Mouse (Mus musculus): ENCODE results near the gene Thra. TPM values are rescaled to one million over a fixed set of nuclear protein-coding genes. Genes with fewer than 3 reads are reported as not detected.

Thra gene
- polyA plus RNA-seq, 1 experiment from 2014 or later = 59.8 TPM

DNA sequence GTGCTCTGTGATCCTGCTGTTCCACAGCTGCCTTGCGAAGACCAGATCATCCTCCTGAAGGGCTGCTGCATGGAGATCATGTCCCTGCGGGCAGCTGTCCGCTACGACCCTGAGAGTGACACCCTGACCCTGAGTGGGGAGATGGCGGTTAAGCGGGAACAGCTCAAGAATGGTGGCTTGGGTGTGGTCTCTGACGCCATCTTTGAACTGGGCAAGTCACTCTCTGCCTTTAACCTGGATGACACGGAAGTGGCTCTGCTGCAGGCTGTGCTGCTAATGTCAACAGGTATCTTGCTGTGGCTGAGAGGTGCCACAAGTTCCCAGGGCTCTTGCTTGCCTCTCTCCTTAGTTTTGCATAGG is 23.0 kb downstream of the Thra start:
- no peaks in the 10 kb centered on the region for H3K27me3 ChIP-seq
- H3K9me3 ChIP-seq = no peaks in the 10 kb centered on the region
- no peak overlapping the region for H3K9ac ChIP-seq
- peaks cover 35% of the 10 kb centered on the region for H3K4me1 ChIP-seq
- peaks cover 56% of the 10 kb centered on the region for H3K36me3 ChIP-seq (replicated peaks)
- no peak overlapping the region for H3K4me3 ChIP-seq (replicated peaks)
- no peak overlapping the region for H3K27ac ChIP-seq
- 89% methylated on average over 8 of the region's 8 CpGs for WGBS
- H3K4me2 ChIP-seq = no peak overlapping the region
- ATAC-seq (ENCODE audit: low FRiP score) = no peak

GRCm38 (mm10) chr11:98764091-98764490 is 23.7 kb downstream of the Thra start:
- Histone ChIP-seq H3K27ac (no peak overlapping the region), H3K9me3 (no peaks in the 10 kb centered on the region), H3K4me1 (peaks cover 41% of the 10 kb centered on the region), H3K36me3 (replicated peaks) (peaks cover 54% of the 10 kb centered on the region), H3K4me3 (replicated peaks) (no peak overlapping the region), H3K4me2 (no peak overlapping the region), H3K9ac (no peak overlapping the region), H3K27me3 (no peaks in the 10 kb centered on the region)
- no peak for ATAC-seq (ENCODE audit: low FRiP score)
- 85% methylated on average over 18 of the region's 18 CpGs for WGBS

DNA sequence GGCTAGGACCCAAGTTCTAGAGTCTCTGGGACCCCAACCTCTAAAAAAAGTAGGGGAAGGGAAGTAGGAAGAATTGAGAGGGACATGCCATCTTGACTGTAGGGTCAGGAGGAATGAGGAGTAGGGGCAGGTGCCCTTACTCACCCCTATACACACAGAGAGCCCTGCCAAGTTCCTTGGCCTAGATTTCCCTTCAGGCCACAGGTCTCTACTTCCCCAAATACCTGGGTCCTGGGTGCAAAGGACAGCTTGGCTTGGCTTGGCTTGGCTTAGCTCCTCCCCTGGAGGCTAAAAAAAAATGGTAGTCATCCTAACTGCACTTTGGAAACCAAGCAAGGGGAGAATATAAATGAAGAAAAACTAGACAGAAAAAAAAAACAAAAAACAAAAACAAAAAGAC is 24.3 kb downstream of the Thra start:
- no peak overlapping the region for H3K27ac ChIP-seq
- no peak for ATAC-seq (ENCODE audit: low FRiP score)
- peaks cover 41% of the 10 kb centered on the region for H3K4me1 ChIP-seq
- H3K4me2 ChIP-seq = no peak overlapping the region
- H3K9me3 ChIP-seq = no peaks in the 10 kb centered on the region
- no peak overlapping the region for H3K9ac ChIP-seq
- no peak overlapping the region for H3K4me3 ChIP-seq (replicated peaks)
- peaks cover 56% of the 10 kb centered on the region for H3K36me3 ChIP-seq (replicated peaks)
- no peaks in the 10 kb centered on the region for H3K27me3 ChIP-seq

DNA sequence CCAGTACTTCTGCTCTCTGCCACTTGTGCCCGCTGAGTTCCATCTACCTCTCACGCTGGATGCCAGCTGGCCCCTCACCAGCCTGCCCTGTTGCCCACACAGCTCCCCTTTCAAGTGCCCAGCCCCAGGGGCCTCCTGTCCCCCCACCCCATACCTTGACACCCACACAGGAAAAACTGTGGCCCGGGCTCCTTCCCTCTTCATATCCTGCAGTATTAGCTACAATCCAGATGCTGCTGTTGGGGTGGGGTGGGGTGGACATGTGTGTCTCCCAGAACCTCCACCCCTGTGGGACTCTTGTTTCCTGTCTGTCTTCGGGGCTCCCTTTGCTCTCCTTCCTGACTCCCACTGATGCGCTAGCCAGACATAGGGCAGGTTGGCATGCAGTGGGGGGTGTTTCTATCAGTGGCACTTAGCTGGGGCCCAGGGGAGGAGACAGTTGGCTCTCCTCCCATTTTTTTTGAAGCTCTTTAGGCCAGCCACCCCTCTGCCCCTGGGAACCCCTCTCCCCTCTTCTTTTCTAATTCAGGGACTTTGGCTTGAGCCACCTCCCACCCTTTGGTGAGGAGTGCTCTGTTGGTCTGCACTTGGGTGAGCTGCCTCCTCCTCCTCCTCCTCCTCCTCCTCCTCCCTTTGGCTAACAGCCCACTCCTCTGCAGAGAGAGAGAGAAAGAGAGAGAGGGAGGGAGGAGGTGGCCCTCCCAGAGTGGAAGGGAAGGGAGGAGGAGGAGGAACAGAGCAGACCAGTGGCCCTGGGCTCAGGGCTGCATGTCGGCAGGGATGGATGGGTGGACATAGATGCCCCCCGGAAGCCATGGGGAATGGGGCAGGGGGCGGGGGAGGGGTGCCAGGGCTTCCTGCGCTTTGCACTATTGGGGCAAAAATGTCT is 25.2 kb downstream of the Thra start:
- 48% methylated on average over 9 of the region's 9 CpGs for WGBS

DNA sequence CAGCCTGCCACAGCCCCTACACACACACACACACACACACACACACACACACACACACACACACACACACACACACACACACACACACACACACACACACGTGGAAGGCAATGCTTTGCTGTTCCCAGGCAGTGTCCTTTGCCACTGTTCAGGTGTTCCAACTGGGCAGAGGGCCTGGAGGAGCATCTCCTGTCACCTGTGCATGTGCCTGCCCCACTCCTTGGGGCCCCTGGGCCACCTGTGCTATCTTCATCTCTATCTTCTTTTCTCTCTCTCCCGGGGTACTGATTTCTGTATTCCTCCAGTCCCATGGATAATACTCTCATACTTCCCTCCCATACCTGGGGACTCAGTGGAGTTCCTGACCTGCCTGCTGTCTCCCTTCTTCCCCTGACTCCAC is 25.9 kb downstream of the Thra start:
- Histone ChIP-seq H3K4me2 (no peak overlapping the region), H3K36me3 (replicated peaks) (peaks cover 62% of the 10 kb centered on the region), H3K9ac (peak overlapping the region; percentile 45; the same call in 1 of the 2 replicates), H3K27ac (peak overlapping the region; percentile 57), H3K9me3 (no peaks in the 10 kb centered on the region), H3K4me1 (peaks cover 41% of the 10 kb centered on the region), H3K4me3 (replicated peaks) (no peak overlapping the region), H3K27me3 (no peaks in the 10 kb centered on the region)
- no peak; the same call in 1 of the 2 replicates for ATAC-seq (ENCODE audit: low FRiP score)
- WGBS = 70% methylated on average over 1 of the region's 2 CpGs

More for the DNA sequence above, 25.2 kb downstream of the Thra start:
- Histone ChIP-seq H3K4me3 (replicated peaks) (no peak overlapping the region), H3K36me3 (replicated peaks) (peaks cover 60% of the 10 kb centered on the region), H3K27ac (peak overlapping the region; percentile 57), H3K4me2 (no peak overlapping the region; the same call in 1 of the 2 replicates), H3K9ac (peak overlapping the region; percentile 45), H3K9me3 (no peaks in the 10 kb centered on the region), H3K4me1 (peaks cover 41% of the 10 kb centered on the region), H3K27me3 (no peaks in the 10 kb centered on the region)
- no peak for ATAC-seq (ENCODE audit: low FRiP score)

DNA sequence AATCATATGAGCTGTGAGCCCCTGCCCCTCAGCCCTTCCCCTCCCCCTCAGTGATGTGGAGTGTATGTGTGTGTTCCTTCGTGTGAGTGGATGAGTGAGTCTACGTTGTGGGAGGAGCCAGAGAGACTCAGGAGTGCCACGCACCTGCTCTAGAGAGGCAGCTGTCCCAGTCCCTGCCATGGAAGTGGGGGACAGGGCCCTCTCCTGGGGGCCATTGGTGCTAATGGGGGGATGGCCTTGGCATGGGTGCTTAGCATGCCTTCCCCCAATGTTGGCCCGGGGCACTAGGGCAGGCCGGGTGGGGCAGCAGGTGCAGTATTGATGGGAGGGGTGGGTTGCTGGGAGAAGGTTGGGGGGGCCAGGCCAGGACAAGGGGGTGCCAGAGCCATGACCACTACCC is 26.4 kb downstream of the Thra start:
- Histone ChIP-seq H3K4me2 (peak overlapping the region; percentile 47), H3K4me1 (peaks cover 41% of the 10 kb centered on the region), H3K27me3 (no peaks in the 10 kb centered on the region), H3K9me3 (no peaks in the 10 kb centered on the region), H3K36me3 (replicated peaks) (peaks cover 64% of the 10 kb centered on the region), H3K9ac (peak overlapping the region; percentile 45; the same call in 1 of the 2 replicates), H3K4me3 (replicated peaks) (no peak overlapping the region), H3K27ac (peak overlapping the region; percentile 57)
- ATAC-seq (ENCODE audit: low FRiP score) = peak; percentile 36
- 60% methylated on average over 5 of the region's 5 CpGs for WGBS

DNA sequence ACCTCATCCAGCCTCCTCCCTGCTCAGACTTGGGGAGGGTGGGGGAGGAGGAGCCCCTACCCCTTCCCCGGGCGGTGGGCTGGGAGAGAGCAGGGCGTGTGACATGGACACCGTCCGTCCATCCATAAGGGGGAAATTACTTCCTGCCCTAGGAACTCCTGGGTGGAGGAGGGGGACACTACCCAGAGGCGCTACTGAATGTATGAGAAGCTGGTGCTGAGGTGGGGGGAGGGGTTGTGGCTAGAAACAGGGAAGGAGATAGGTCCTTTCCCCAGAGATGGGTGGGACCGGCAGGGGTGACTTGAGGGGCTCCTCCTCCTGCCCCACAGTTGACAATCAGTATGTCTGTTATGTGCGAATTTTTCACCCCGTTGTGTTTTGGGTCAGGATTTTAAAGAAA is 26.8 kb downstream of the Thra start:
- H3K36me3 ChIP-seq (replicated peaks) = peaks cover 61% of the 10 kb centered on the region
- WGBS = 23% methylated on average over 9 of the region's 9 CpGs

DNA sequence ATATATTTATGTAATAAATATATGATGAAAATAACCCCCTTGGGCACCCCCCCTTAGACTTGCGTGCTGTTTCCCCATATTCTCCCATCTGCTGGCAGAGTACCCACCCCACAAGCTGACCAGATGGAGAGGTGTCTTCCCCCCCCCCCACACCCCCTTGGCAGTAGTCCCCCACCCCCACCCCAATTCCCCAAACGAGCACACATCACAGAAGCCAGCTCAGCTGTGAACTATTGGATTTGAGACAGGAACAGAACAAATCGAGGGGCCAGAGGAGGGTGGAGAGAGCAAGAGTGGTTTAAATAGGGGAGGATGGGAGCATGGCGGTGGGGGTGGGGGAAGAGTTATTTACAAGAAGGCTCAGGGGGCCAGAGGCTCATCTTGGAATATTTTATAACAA is 27.3 kb downstream of the Thra start:
- H3K36me3 ChIP-seq (replicated peaks) = peaks cover 58% of the 10 kb centered on the region
- no peak for ATAC-seq (ENCODE audit: low FRiP score)
- peaks cover 41% of the 10 kb centered on the region for H3K4me1 ChIP-seq

More for the DNA sequence above, 26.8 kb downstream of the Thra start:
- ATAC-seq (ENCODE audit: low FRiP score) = peak; percentile 51
- peak overlapping the region; percentile 47 for H3K4me2 ChIP-seq
- H3K27me3 ChIP-seq = no peaks in the 10 kb centered on the region
- peak overlapping the region; percentile 57 for H3K27ac ChIP-seq
- no peaks in the 10 kb centered on the region for H3K9me3 ChIP-seq
- peaks cover 41% of the 10 kb centered on the region for H3K4me1 ChIP-seq
- no peak overlapping the region for H3K4me3 ChIP-seq (replicated peaks)
- peak overlapping the region; percentile 45; the same call in 1 of the 2 replicates for H3K9ac ChIP-seq

DNA sequence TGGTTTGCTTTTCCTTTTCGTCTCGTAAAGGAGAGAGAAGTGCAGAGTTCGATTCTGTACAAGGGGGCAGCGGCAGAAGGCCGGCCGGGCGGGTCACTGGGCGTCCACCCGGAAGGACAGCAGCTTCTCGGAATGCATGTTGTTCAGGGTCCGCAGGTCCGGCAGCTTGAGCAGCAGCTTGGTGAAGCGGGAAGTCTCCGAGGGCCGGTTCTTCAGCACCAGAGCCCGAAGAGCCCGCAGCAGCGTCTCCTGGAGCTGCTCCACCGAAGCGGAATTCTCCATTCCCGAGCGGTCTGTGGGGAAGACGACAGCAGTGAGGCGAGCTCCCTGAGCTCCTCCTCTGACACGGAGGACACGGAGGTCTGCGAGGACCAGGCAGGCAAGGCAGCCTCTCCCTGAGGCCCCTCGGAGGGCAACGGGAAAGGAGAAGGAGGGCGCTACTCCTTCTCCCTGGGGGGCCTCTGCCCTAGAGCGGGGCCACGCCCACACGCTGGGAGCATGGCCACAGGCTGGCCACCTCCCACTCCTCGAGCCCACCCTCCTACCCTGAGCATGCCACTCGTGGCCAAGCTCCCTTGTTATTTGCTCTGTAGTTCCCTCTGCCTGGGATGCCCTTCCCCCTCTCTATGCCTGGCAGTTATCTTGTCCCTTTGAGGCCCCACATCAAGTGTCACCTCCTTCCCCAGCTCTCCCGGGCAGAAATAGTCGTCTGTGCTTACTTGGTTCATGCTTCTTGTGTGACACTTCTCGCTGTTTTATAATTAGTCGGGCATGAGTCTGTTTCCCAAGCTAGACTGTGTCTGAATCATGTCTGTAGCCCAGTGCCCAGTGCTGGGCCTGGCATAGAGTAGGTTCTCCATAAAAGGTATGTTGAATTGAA is 27.9 kb downstream of the Thra start:
- ATAC-seq (ENCODE audit: low FRiP score) = no peak
- Histone ChIP-seq H3K4me3 (replicated peaks) (peak overlapping the region; percentile 21), H3K4me1 (peaks cover 48% of the 10 kb centered on the region)

More for the DNA sequence above, 27.3 kb downstream of the Thra start:
- peak overlapping the region; percentile 83 for H3K27ac ChIP-seq
- WGBS = 26% methylated on average over 4 of the region's 4 CpGs
- peak overlapping the region; percentile 47 for H3K4me2 ChIP-seq
- H3K9ac ChIP-seq = peak overlapping the region; percentile 42; the same call in 1 of the 2 replicates
- H3K9me3 ChIP-seq = no peaks in the 10 kb centered on the region
- no peaks in the 10 kb centered on the region for H3K27me3 ChIP-seq
- peak overlapping the region; percentile 21; the same call in 1 of the 2 replicates for H3K4me3 ChIP-seq (replicated peaks)

GRCm38 (mm10) chr11:98769007-98769954 is 28.8 kb downstream of the Thra start:
- 92% methylated on average over 25 of the region's 25 CpGs for WGBS
- Histone ChIP-seq H3K36me3 (replicated peaks) (peaks cover 43% of the 10 kb centered on the region), H3K9me3 (no peaks in the 10 kb centered on the region), H3K9ac (no peak overlapping the region), H3K27me3 (no peaks in the 10 kb centered on the region), H3K27ac (peak overlapping the region; percentile 83), H3K4me2 (peak overlapping the region; percentile 47; the same call in 1 of the 2 replicates), H3K4me1 (peaks cover 57% of the 10 kb centered on the region), H3K4me3 (replicated peaks) (no peak overlapping the region)
- no peak for ATAC-seq (ENCODE audit: low FRiP score)

More for the DNA sequence above, 27.9 kb downstream of the Thra start:
- Histone ChIP-seq H3K36me3 (replicated peaks) (peaks cover 52% of the 10 kb centered on the region), H3K9me3 (no peaks in the 10 kb centered on the region), H3K9ac (peak overlapping the region; percentile 42), H3K4me2 (peak overlapping the region; percentile 47), H3K27ac (peak overlapping the region; percentile 83), H3K27me3 (no peaks in the 10 kb centered on the region)
- 31% methylated on average over 38 of the region's 39 CpGs for WGBS
